Mouse (Mus musculus): Measurements from ENCODE around the gene Dock7.

The Dock7 gene

DNA sequence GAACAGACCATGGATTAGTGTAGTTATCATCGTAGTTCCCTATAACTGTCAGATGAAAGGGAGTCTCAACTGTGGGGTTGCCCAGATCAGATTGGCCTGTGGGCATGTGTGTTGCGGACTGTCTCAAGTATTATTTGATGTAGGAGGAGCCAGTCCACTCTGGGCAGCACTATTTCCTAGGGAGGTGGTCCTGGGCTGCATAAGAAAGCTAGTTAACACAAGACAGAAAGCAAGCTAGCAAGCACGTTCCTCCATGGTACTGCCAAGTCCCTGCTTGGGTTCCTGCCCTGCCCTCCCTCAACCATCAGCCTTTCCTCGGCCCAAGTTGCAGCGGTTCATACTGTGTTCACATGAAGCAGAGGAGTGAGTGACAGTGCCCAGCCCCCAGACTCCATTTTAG is 210.5 kb downstream of the Dock7 start:
- no peak for DNase-seq (ENCODE audit: low spot score)

DNA sequence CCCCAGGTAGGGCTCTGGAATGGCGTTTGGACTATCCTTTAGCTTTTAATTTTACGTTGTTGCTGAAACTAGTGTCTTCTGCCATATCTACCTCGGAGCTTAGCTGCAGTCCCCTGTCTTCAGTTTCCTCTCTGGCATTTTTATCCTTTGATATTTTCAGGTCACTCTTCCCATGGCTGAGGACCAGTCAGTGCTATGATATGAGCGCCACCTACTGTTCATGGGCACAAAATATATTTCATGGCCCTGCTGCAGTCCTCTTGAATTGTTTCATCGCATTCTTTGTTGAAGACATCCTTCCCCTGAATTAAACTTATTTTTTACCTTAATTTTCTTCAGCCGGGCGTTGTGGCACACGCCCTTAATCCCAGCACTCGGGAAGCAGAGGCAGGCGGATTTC is 233.6 kb downstream of the Dock7 start:
- peak; percentile 12 for DNase-seq (ENCODE audit: low spot score)

Data from MN1 (cell line).